Mouse (Mus musculus) 3T3-L1 (cell line): ENCODE data around the gene Dguok.

Experiments used
- DNase-seq: peaks from one replicate; pipeline ENCODE4 v3.0.0-alpha.2; 2015; ENCODE audit warnings: low read depth, low spot score

Dguok gene

GRCm38 (mm10) chr6:83499078-83499477, 7.7 kb downstream of the Dguok start:
- no peak for DNase-seq

- peak; percentile 81 for DNase-seq
Observed at GRCm38 (mm10) chr6:83496753-83497710, 9.7 kb downstream of the Dguok start.

- DNase-seq: peak; percentile 94
Observed at GRCm38 (mm10) chr6:83496009-83496752, 10.6 kb downstream of the Dguok start.

DNA sequence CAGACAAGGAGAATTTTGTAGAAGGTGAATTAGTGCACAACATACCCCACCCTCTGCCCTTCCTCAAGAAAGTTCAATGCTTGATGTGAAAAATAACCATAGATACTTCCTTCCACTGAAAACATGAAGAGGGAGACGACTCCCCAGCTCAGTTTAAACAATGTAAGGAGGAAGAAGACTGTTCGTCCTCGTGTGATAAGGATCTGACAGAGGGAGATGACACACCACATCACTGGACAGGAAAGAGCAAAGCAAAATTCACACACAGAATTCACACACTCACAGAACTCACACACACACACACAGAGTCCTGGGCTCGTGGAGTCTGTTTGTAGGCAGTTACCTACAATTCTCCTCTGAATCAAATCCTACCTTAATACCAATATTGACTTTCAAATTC, 16.1 kb downstream of the Dguok start:
- DNase-seq: no peak

DNA sequence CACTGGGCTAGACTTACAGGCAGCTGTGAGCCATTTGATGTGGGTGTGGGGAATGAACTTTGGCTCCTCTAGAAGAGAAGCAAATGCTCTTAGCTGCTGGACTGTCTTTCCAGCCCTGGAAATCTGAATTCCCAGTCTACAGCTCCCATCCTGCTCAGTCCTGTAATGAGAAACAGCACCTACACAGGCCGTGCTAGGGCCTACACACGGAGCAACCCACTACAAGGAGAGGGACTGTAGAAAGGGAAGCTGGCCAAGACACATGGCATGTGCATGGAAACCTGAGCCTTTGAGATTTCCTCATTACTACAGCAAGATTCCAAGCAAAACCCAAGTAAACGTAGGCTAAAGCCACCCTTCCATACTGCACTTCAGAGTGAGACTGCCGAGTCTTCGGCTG, 18.6 kb downstream of the Dguok start:
- no peak for DNase-seq

DNA sequence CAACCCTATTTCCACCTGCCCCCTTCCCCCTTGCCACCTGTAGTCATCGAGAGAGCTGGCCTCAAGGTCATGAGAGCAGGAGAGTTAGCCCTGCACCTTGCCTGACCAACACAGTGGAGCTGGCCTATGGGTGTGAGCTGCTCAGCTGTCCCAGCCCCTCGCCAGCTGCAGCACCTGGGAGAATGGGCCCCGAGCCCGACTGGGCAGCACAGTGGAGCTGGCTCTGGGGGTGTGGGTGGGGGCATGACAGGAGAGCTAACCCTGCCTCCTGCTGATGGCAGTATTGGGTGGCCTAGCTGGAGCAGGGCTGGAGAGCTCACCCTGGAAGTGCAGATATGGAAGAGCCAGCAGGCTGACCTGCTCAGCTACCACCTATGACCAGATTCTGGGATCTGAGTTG, 19.5 kb downstream of the Dguok start:
- DNase-seq: no peak

GRCm38 (mm10) chr6:83485854-83486253, 20.9 kb downstream of the Dguok start:
- no peak for DNase-seq

DNA sequence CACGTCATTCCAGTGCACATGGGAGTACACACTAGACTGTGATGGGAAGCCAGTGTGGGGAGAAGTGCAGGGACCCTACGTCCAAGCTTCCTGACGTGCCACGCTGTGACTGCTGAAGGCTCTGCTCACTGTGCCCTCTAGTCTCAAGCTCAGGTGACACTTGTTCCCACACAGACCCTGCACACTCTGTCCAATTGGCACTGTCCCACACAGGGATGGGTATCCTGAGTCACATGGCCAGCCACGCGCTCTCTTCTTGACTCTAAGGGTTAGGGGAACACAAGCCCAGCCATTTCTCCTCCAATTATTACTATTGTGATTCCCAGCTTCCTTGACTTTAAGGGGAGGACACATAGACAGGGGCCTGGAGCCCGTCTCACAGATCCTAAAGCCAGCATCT, 23.0 kb downstream of the Dguok start:
- DNase-seq: no peak

GRCm38 (mm10) chr6:83482418-83483085, 24.2 kb downstream of the Dguok start:
- DNase-seq: no peak

DNA sequence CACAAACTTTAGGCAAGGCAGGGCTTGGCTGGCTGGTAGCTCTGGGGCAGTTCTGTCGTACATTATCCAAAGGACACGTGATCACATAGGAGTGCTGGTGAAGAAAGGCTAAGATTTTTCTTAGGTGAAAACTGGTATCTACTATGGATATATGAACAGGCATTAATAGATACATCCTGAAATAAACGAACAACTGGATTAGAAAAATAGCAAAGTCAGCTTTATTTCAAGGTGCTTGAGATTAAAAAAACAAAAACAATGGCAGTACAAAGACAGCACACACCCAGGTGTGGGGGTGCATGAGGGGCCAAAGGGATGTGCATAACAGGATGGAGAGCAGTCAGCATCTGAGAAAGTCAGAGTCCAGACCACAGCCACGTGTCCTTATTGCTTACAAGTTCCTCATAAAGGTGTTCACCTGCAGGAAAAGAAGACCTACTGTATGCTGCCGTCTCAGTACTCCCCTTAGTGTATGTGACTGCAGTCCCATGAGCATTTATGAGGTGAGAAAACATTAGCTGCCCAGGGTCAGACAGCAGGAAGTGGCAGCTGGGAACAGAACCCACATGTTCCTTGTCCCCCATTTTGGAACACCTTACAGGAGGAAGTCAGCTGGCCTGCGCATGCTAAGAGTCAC, 26.6 kb downstream of the Dguok start:
- DNase-seq: no peak

GRCm38 (mm10) chr6:83479193-83479592, 27.6 kb downstream of the Dguok start:
- DNase-seq: no peak

GRCm38 (mm10) chr6:83478628-83479027, 28.1 kb downstream of the Dguok start:
- DNase-seq: peak; percentile 49

DNA sequence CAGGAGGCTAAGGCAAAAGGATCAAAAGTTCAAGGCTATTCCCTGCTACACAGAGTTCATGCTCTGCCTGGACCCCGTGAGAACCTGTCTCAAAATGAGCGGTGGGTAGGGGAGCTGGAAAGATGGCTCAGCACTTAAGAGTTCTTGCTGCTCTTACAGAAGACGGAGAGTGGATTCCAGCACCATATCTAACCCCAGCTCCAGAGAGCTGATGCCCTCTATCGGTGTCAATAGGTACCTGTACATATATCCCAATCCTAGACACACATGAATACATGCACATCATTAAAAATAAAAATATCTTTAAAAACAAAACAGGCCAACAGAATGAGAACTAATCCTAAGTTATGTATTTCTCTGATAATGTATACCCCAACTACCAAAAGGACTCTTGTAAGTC, 28.6 kb downstream of the Dguok start:
- DNase-seq: peak; percentile 22

GRCm38 (mm10) chr6:83475431-83475830, 31.3 kb downstream of the Dguok start:
- no peak for DNase-seq

DNA sequence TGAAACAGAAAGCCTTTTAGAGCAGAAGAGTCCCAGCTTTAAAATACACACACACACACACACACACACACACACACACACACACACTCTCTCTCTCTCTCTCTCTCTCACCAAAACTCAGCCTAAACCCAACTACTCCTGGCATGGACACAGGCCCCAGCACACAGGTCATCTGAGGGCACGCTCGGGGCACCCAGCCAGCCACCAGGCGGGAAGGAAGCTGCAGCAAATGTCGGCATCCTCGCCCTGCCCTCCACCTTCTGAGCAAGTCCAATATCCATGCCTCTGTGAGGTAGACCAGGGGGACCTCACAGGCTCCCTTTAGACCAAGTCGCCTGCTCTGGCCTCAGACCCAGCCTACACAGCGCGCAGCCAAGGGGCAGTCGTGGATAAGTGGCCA, 33.5 kb downstream of the Dguok start:
- DNase-seq: no peak

DNA sequence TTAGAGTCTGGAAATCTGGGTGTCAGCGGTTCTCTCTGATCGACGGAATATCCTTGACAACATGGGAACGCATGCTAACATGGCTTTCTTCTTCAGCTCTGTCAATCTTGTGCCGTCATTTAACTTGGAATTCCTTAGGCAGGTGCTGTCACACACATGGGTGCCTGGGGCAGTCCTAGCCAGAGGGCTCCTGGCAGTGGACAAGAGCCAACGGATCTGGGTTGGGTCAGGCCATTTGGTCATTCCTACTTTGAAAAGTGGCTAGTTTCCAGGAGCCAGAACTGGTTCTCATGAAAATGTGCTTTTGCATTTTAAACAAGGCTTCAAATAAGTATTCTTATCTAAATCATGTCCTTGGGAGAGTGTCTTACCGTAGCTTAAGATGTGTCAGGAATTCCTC, 35.0 kb downstream of the Dguok start:
- DNase-seq: no peak

GRCm38 (mm10) chr6:83464011-83464410, 42.8 kb downstream of the Dguok start:
- DNase-seq: no peak

GRCm38 (mm10) chr6:83459034-83459644, 47.6 kb downstream of the Dguok start, which contains the start of gene Tet3:
Tet3 (minus strand) TSS chr6:83459084.
- DNase-seq: no peak

- DNase-seq: no peak
Observed at GRCm38 (mm10) chr6:83456984-83457810, 49.6 kb downstream of the Dguok start.
